Mouse (Mus musculus) erythroblast, embryonic 14.5 days (primary cell): ENCODE data around the gene Bach2. TPM values are rescaled to one million over a fixed set of nuclear protein-coding genes. Genes with fewer than 3 reads are reported as not detected.

Source experiments
- H3K27me3 ChIP-seq: 2 replicates; pipeline ENCODE4 v1.6.1; 2012; ENCODE audit warnings: inconsistent platforms; ENCODE audit not compliant: control insufficient read depth
- H3K36me3 ChIP-seq: 2 replicates; pipeline ENCODE4 v1.6.1; 2012; ENCODE audit warnings: mild to moderate bottlenecking, inconsistent platforms; ENCODE audit not compliant: control insufficient read depth
- H3K4me1 ChIP-seq: 2 replicates; pipeline ENCODE4 v1.6.1; 2012; ENCODE audit warnings: inconsistent platforms; ENCODE audit not compliant: control insufficient read depth
- H3K4me3 ChIP-seq: replicated peaks from 2 replicates; pipeline ENCODE3; 2012; ENCODE audit warnings: moderate library complexity, mild to moderate bottlenecking, inconsistent platforms
- H3K9me3 ChIP-seq: 2 replicates; pipeline ENCODE4 v1.6.1; 2012; ENCODE audit warnings: low read length, inconsistent platforms, mixed read lengths; ENCODE audit not compliant: control insufficient read depth
- GATA1 ChIP-seq: IDR thresholded peaks from 2 replicates; pipeline ENCODE4 v1.6.1; 2012; ENCODE audit warnings: low read length, inconsistent platforms, mixed read lengths
- TAL1 ChIP-seq: IDR thresholded peaks from 3 replicates; pipeline ENCODE4 v1.6.1; 2012; ENCODE audit warnings: low read length, inconsistent platforms, mixed read lengths
- polyA plus RNA-seq: library from polyadenylated mRNA; stranded (reverse); fragments of >175 nt; gene quantifications from 2 replicates; pipeline ENCODE4 v1.2.3, GENCODE M21; 2012

Bach2 gene
- polyA plus RNA-seq, 1 experiment, result 0.02 TPM

- Histone ChIP-seq H3K4me1 (no peaks in the 10 kb centered on the region), H3K27me3 (no peaks in the 10 kb centered on the region), H3K36me3 (no peaks in the 10 kb centered on the region), H3K9me3 (no peaks in the 10 kb centered on the region), H3K4me3 (no peak overlapping the region)
- no peak for TF ChIP-seq GATA1
- TF ChIP-seq TAL1, result no peak
Measured at GRCm38 (mm10) chr4:32405149-32405882, 166.7 kb downstream of the Bach2 start.

- H3K4me1 ChIP-seq, result no peaks in the 10 kb centered on the region
- no peaks in the 10 kb centered on the region for H3K27me3 ChIP-seq
- no peak overlapping the region for H3K4me3 ChIP-seq
- no peaks in the 10 kb centered on the region for H3K36me3 ChIP-seq
- TF ChIP-seq GATA1 (no peak), TAL1 (no peak)
- no peaks in the 10 kb centered on the region for H3K9me3 ChIP-seq
Measured at GRCm38 (mm10) chr4:32405985-32406384, 167.4 kb downstream of the Bach2 start.

- Histone ChIP-seq H3K4me3 (no peak overlapping the region), H3K9me3 (no peaks in the 10 kb centered on the region), H3K27me3 (no peaks in the 10 kb centered on the region), H3K4me1 (no peaks in the 10 kb centered on the region), H3K36me3 (no peaks in the 10 kb centered on the region)
- TF ChIP-seq GATA1 (no peak), TAL1 (no peak)
Measured at GRCm38 (mm10) chr4:32408535-32408934, 169.9 kb downstream of the Bach2 start.

GRCm38 (mm10) chr4:32409116-32409880 lies 170.7 kb downstream of the Bach2 start:
- TF ChIP-seq GATA1 (no peak), TAL1 (no peak)
- no peaks in the 10 kb centered on the region for H3K36me3 ChIP-seq
- no peaks in the 10 kb centered on the region for H3K9me3 ChIP-seq
- no peaks in the 10 kb centered on the region for H3K4me1 ChIP-seq
- H3K27me3 ChIP-seq, result no peaks in the 10 kb centered on the region
- H3K4me3 ChIP-seq, result no peak overlapping the region

- Histone ChIP-seq H3K4me1 (no peaks in the 10 kb centered on the region), H3K27me3 (no peaks in the 10 kb centered on the region), H3K9me3 (no peaks in the 10 kb centered on the region), H3K4me3 (no peak overlapping the region), H3K36me3 (no peaks in the 10 kb centered on the region)
- TF ChIP-seq GATA1, result no peak
- no peak for TF ChIP-seq TAL1
Measured at GRCm38 (mm10) chr4:32413063-32413462, 174.5 kb downstream of the Bach2 start.

- H3K4me1 ChIP-seq, result no peaks in the 10 kb centered on the region
- H3K9me3 ChIP-seq, result no peaks in the 10 kb centered on the region
- TF ChIP-seq GATA1 (no peak), TAL1 (no peak)
- no peaks in the 10 kb centered on the region for H3K27me3 ChIP-seq
- no peak overlapping the region for H3K4me3 ChIP-seq
- no peaks in the 10 kb centered on the region for H3K36me3 ChIP-seq
Measured at GRCm38 (mm10) chr4:32413505-32413904, 174.9 kb downstream of the Bach2 start.

GRCm38 (mm10) chr4:32414959-32415358 lies 176.4 kb downstream of the Bach2 start:
- no peaks in the 10 kb centered on the region for H3K27me3 ChIP-seq

GRCm38 (mm10) chr4:32417939-32418338 lies 179.3 kb downstream of the Bach2 start:
- H3K4me3 ChIP-seq, result no peak overlapping the region
- H3K9me3 ChIP-seq, result no peaks in the 10 kb centered on the region
- no peak for TF ChIP-seq GATA1
- TF ChIP-seq TAL1, result no peak
- H3K4me1 ChIP-seq, result no peaks in the 10 kb centered on the region
- no peaks in the 10 kb centered on the region for H3K27me3 ChIP-seq
- H3K36me3 ChIP-seq, result no peaks in the 10 kb centered on the region

More at GRCm38 (mm10) chr4:32414959-32415358, 176.4 kb downstream of the Bach2 start:
- H3K36me3 ChIP-seq, result no peaks in the 10 kb centered on the region
- H3K9me3 ChIP-seq, result no peaks in the 10 kb centered on the region
- TF ChIP-seq GATA1 (no peak), TAL1 (no peak)
- no peak overlapping the region for H3K4me3 ChIP-seq
- no peaks in the 10 kb centered on the region for H3K4me1 ChIP-seq

GRCm38 (mm10) chr4:32421570-32421969 lies 183.0 kb downstream of the Bach2 start:
- TF ChIP-seq TAL1 (no peak), GATA1 (no peak)
- Histone ChIP-seq H3K36me3 (no peaks in the 10 kb centered on the region), H3K27me3 (no peaks in the 10 kb centered on the region), H3K4me1 (no peaks in the 10 kb centered on the region), H3K4me3 (no peak overlapping the region), H3K9me3 (no peaks in the 10 kb centered on the region)
